Mouse (Mus musculus): ENCODE data around the gene Plscr3.
A peak's percentile ranks its signal among the peaks of the same experiment; 100 is the strongest.

Gene Plscr3

GRCm38 (mm10) chr11:69846198-69846680 is at the start of gene Plscr3:
TSS of gene Plscr3 (plus strand) at chr11:69846376.
- peak; percentile 83 for DNase-seq (ENCODE audit: low read depth, low spot score)

- DNase-seq (ENCODE audit: low read depth, low spot score): no peak
Measured at GRCm38 (mm10) chr11:69797924-69798323, 48.3 kb upstream of the Plscr3 start.

GRCm38 (mm10) chr11:69799394-69800137 is 46.6 kb upstream of the Plscr3 start:
- no peak for DNase-seq (ENCODE audit: low read depth, low spot score)

- DNase-seq (ENCODE audit: low read depth, low spot score): no peak
Measured at GRCm38 (mm10) chr11:69800138-69800391, 46.1 kb upstream of the Plscr3 start.

- DNase-seq (ENCODE audit: low read depth, low spot score): peak; percentile 77
Measured at GRCm38 (mm10) chr11:69800392-69801197, 45.6 kb upstream of the Plscr3 start.

GRCm38 (mm10) chr11:69801379-69801977 is 44.7 kb upstream of the Plscr3 start, which contains the start of gene Fgf11:
TSS of gene Fgf11 (minus strand) at chr11:69801857.
- DNase-seq (ENCODE audit: low read depth, low spot score): no peak

- no peak for DNase-seq (ENCODE audit: low read depth, low spot score)
Measured at GRCm38 (mm10) chr11:69802648-69803105, 43.5 kb upstream of the Plscr3 start.

GRCm38 (mm10) chr11:69803328-69803727 is 42.8 kb upstream of the Plscr3 start:
- no peak for DNase-seq (ENCODE audit: low read depth, low spot score)

- DNase-seq (ENCODE audit: low read depth, low spot score): no peak
Measured at GRCm38 (mm10) chr11:69803786-69804651, 42.2 kb upstream of the Plscr3 start.

GRCm38 (mm10) chr11:69804652-69804940 is 41.6 kb upstream of the Plscr3 start:
- no peak for DNase-seq (ENCODE audit: low read depth, low spot score)

GRCm38 (mm10) chr11:69804972-69805909 is 40.9 kb upstream of the Plscr3 start, which contains the start of gene Tmem102:
TSS of gene Tmem102 (minus strand) at chr11:69805624.
- no peak for DNase-seq (ENCODE audit: low read depth, low spot score)

GRCm38 (mm10) chr11:69806378-69806777 is 39.8 kb upstream of the Plscr3 start:
- DNase-seq (ENCODE audit: low read depth, low spot score): no peak

GRCm38 (mm10) chr11:69807641-69808040 is 38.5 kb upstream of the Plscr3 start:
- DNase-seq (ENCODE audit: low read depth, low spot score): no peak

GRCm38 (mm10) chr11:69810280-69810679 is 35.9 kb upstream of the Plscr3 start:
- DNase-seq (ENCODE audit: low read depth, low spot score): no peak

- no peak for DNase-seq (ENCODE audit: low read depth, low spot score)
Measured at GRCm38 (mm10) chr11:69815155-69815554, 31.0 kb upstream of the Plscr3 start, which contains the start of gene Gm39566. TSS of gene Gm39566 (minus strand) at chr11:69815298.

GRCm38 (mm10) chr11:69816520-69816919 is 29.7 kb upstream of the Plscr3 start:
- no peak for DNase-seq (ENCODE audit: low read depth, low spot score)

- no peak for DNase-seq (ENCODE audit: low read depth, low spot score)
Measured at GRCm38 (mm10) chr11:69818365-69818764, 27.8 kb upstream of the Plscr3 start, which contains the start of gene Spem2. TSS of gene Spem2 (minus strand) at chr11:69818465.

GRCm38 (mm10) chr11:69818871-69819270 is 27.3 kb upstream of the Plscr3 start:
- no peak for DNase-seq (ENCODE audit: low read depth, low spot score)

- DNase-seq (ENCODE audit: low read depth, low spot score): no peak
Measured at GRCm38 (mm10) chr11:69822080-69822479, 24.1 kb upstream of the Plscr3 start, which contains the start of gene Spem1. TSS of gene Spem1 (minus strand) at chr11:69822180.

GRCm38 (mm10) chr11:69823456-69823855 is 22.7 kb upstream of the Plscr3 start:
- DNase-seq (ENCODE audit: low read depth, low spot score): no peak

Data from brain, embryonic 18.5 days (tissue).